Mouse (Mus musculus): ENCODE measurements around the gene Pou2f2.

GRCm38 (mm10) chr7:25221102-25221883 is 41.8 kb upstream of the Pou2f2 start, which contains the start of gene Zfp526:
- TF ChIP-seq CTCF (IDR thresholded peaks at IDR 0.05; ENCODE audit: insufficient read depth, low read length) (no peak), POLR2A (IDR thresholded peaks at IDR 0.05; ENCODE audit: borderline replicate concordance, extremely low read depth, low read depth, low read length) (peak; percentile 78; the same call in 1 of the 2 replicates)

Measured in lung, adult 2 months (tissue).